Mouse (Mus musculus) CD4-positive naive resting alpha-beta T cell, adult 57 days (primary cell): Measurements from ENCODE around the gene Szt2. TPM values are rescaled to one million over a fixed set of nuclear protein-coding genes. Genes with fewer than 3 reads are reported as not detected.

Experiments
- total RNA-seq: library from RNA; stranded (reverse); gene quantifications from one replicate; pipeline ENCODE4 v1.2.4, GENCODE M21; 2023

The Szt2 gene
- 71.8 TPM for total RNA-seq

GRCm38 (mm10) chr4:118409142-118409900 lies at the start of gene Szt2, which contains the start of gene Med8:
Szt2 (minus strand) TSS chr4:118409273.
Med8 (plus strand) TSS chr4:118409337.

GRCm38 (mm10) chr4:118457345-118457975 lies 48.4 kb upstream of the Szt2 start, which contains the start of gene Mpl:
Mpl (minus strand) TSS chr4:118457513.

DNA sequence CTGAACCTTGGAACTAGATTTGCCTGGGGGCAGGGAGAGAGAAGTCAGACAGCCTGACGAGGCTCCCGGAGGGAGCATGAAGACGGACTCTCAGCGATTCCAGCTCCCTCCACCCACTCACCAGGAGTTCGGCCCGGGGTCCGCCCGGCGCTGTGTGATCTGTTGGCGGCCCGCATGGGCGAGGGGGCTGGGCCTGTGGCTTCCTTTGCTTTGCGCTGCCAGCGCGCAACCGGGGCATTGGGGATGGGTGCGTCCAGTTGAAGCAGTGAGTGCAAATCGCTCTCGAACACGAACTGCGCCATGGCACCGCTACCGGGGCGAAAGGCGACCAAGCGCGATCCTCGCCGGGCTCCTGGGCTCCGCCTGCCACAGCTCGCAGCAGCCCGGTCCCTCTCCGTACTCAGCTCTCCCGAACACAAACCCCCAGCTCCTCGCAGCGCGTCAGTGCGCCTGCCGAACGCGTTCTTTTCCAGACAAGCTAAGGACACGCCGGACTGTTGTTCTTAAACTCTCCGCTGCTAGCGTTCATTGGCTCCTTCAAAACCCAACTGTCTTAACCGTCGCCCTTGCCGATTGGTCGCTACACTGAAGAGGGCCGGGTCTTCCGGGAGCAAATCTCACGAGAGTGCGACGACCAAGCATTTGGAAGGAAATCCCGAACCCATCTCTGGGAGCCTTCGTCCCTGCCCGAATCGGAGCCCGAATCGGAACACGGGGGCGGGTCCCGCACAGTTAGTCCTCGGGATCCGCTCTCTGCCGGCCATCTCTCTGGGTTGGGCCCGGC lies 27.9 kb upstream of the Szt2 start, which contains the start of gene Cdc20:
Cdc20 (minus strand) TSS at position 533 of the 784 bp plus-strand sequence.

GRCm38 (mm10) chr4:118427768-118428451 lies 18.8 kb upstream of the Szt2 start, which contains the start of gene Elovl1:
Elovl1 (plus strand) TSS chr4:118428093.

Other genes with a start within 250 kb of the Szt2 start
- 53.0 TPM for gene Kdm4a, start 229.2 kb downstream of the Szt2 start, total RNA-seq
- gene Ptprf, start 117.9 kb downstream of the Szt2 start, total RNA-seq: 2.6 TPM
- gene Med8, start 64 bp upstream of the Szt2 start, total RNA-seq: 73.3 TPM
- 40.2 TPM for gene Elovl1, start 18.8 kb upstream of the Szt2 start, total RNA-seq
- gene Cdc20, start 28.1 kb upstream of the Szt2 start, total RNA-seq: 2.9 TPM
- 0.33 TPM for gene Mpl, start 48.2 kb upstream of the Szt2 start, total RNA-seq
- 0.68 TPM for gene Tie1, start 80.8 kb upstream of the Szt2 start, total RNA-seq
- gene 2610528J11Rik, start 117.7 kb upstream of the Szt2 start, total RNA-seq: not detected
- gene Tmem125, start 134.8 kb upstream of the Szt2 start, total RNA-seq: not detected
- not detected for gene Cfap57, start 211.5 kb upstream of the Szt2 start, total RNA-seq
- gene Ebna1bp2, start 211.5 kb upstream of the Szt2 start, total RNA-seq: 66.0 TPM
- gene Olfr62, start 249.7 kb upstream of the Szt2 start, total RNA-seq: not detected